Mouse (Mus musculus) stomach, postnatal 0 days (tissue): ENCODE measurements around the gene Mapkapk3. TPM values are rescaled to one million over a fixed set of nuclear protein-coding genes. Genes with fewer than 3 reads are reported as not detected.

Experiments used
- ATAC-seq: fragments of 200-750 bp; cut with Nextera tagmentation; 2 replicates; pipeline ENCODE4 v1.8.0; 2017; ENCODE audit not compliant: low FRiP score, low TSS enrichment
- DNase-seq: peaks from one replicate; pipeline ENCODE4 v3.0.0-alpha.2; 2016; ENCODE audit warnings: low spot score
- H3K27ac ChIP-seq: fragments of 300-500 bp; sonication (generic); replicated peaks from 2 replicates; pipeline ENCODE4 v1.5.1; 2014; ENCODE audit warnings: mild to moderate bottlenecking, control low read depth
- H3K27me3 ChIP-seq: fragments of 300-500 bp; sonication (generic); 2 replicates; pipeline ENCODE4 v1.6.1; 2014; ENCODE audit warnings: low read length; ENCODE audit not compliant: control insufficient read depth, insufficient read depth
- H3K36me3 ChIP-seq: fragments of 300-500 bp; sonication (generic); 2 replicates; pipeline ENCODE4 v1.6.1; 2014; ENCODE audit warnings: low read length, mixed read lengths; ENCODE audit not compliant: control insufficient read depth, insufficient read depth
- H3K4me1 ChIP-seq: fragments of 300-500 bp; sonication (generic); replicated peaks from 2 replicates; pipeline ENCODE4 v1.6.1; 2014; ENCODE audit warnings: antibody characterized with exemption; ENCODE audit not compliant: control insufficient read depth, insufficient read depth
- H3K4me2 ChIP-seq: fragments of 300-500 bp; sonication (generic); replicated peaks from 2 replicates; pipeline ENCODE4 v1.6.1; 2014; ENCODE audit warnings: low read depth, mild to moderate bottlenecking, control low read depth, moderate library complexity
- H3K4me3 ChIP-seq: fragments of 300-500 bp; sonication (generic); 2 replicates; pipeline ENCODE4 v1.5.1; 2014; ENCODE audit warnings: low read depth, low read length, control low read depth
- H3K9ac ChIP-seq: fragments of 300-500 bp; sonication (generic); 2 replicates; pipeline ENCODE4 v1.6.1; 2014; ENCODE audit warnings: mild to moderate bottlenecking, low read length, control low read depth, mixed read lengths
- H3K9me3 ChIP-seq: fragments of 300-500 bp; sonication (generic); 2 replicates; pipeline ENCODE4 v1.6.1; 2016; ENCODE audit warnings: low read length; ENCODE audit not compliant: control insufficient read depth
- CTCF ChIP-seq: IDR thresholded peaks from 2 replicates; pipeline ENCODE4 v1.5.1; 2016; ENCODE audit warnings: antibody characterized with exemption, low read depth, mild to moderate bottlenecking, moderate library complexity
- EP300 ChIP-seq: optimal IDR thresholded peaks from 2 replicates; pipeline ENCODE3; 2016; ENCODE audit warnings: antibody characterized with exemption
- WGBS: fragments of 180-500 bp; shearing (Covaris S2); extraction: QIAGEN DNeasy Blood & Tissue Kit; methylation state at CpG from one replicate; pipeline ENCODE4 v1.1.7; 2014; 5-methylcytosine and 5-hydroxymethylcytosine counted together
- polyA plus RNA-seq: library from polyadenylated mRNA; unstranded; fragments of >200 nt; fragmentation: Nextera tagmentation; extraction: Ambion mirVana; gene quantifications from 2 replicates; pipeline ENCODE4 v1.2.1, GENCODE M21; 2015

The Mapkapk3 gene
- polyA plus RNA-seq, 1 experiment from 2014 or later = 32.0 TPM

GRCm38 (mm10) chr9:107298059-107298780 is 8.5 kb upstream of the Mapkapk3 start:
- ATAC-seq (no peak), DNase-seq (peak; percentile 55)
- H3K4me1 ChIP-seq = peaks cover 8% of the 10 kb centered on the region; the same call in 1 of the 2 replicates
- H3K27ac ChIP-seq = peak overlapping the region; percentile 96
- TF ChIP-seq EP300 (no peak), CTCF (no peak)
- H3K9me3 ChIP-seq = no peaks in the 10 kb centered on the region
- peak overlapping the region; percentile 74 for H3K4me2 ChIP-seq
- H3K9ac ChIP-seq = peak overlapping the region; percentile 84; the same call in 1 of the 2 replicates
- WGBS = 45% methylated on average over 8 of the region's 8 CpGs
- H3K27me3 ChIP-seq = no peaks in the 10 kb centered on the region
- peak overlapping the region; percentile 78 for H3K4me3 ChIP-seq
- peaks cover 28% of the 10 kb centered on the region for H3K36me3 ChIP-seq

GRCm38 (mm10) chr9:107297658-107298057 is 8.0 kb upstream of the Mapkapk3 start:
- Histone ChIP-seq H3K9me3 (no peaks in the 10 kb centered on the region), H3K9ac (peak overlapping the region; percentile 84), H3K27ac (peak overlapping the region; percentile 96), H3K4me2 (peak overlapping the region; percentile 74), H3K4me3 (peak overlapping the region; percentile 78), H3K27me3 (no peaks in the 10 kb centered on the region), H3K36me3 (peaks cover 28% of the 10 kb centered on the region), H3K4me1 (peaks cover 8% of the 10 kb centered on the region; the same call in 1 of the 2 replicates)
- WGBS = 46% methylated on average over 4 of the region's 4 CpGs
- no peak for ATAC-seq
- no peak for DNase-seq
- TF ChIP-seq EP300 = no peak
- no peak for TF ChIP-seq CTCF

- peak; percentile 10 for ATAC-seq
- 3% methylated on average over 16 of the region's 16 CpGs for WGBS
- DNase-seq = no peak
- Histone ChIP-seq H3K4me3 (peak overlapping the region; percentile 78), H3K4me2 (peak overlapping the region; percentile 74), H3K27ac (peak overlapping the region; percentile 96), H3K9me3 (no peaks in the 10 kb centered on the region), H3K36me3 (peaks cover 22% of the 10 kb centered on the region), H3K27me3 (no peaks in the 10 kb centered on the region), H3K9ac (peak overlapping the region; percentile 84), H3K4me1 (peaks cover 8% of the 10 kb centered on the region; the same call in 1 of the 2 replicates)
- no peak for TF ChIP-seq CTCF
Observed at GRCm38 (mm10) chr9:107297059-107297458, 7.4 kb upstream of the Mapkapk3 start.

- TF ChIP-seq CTCF (no peak), EP300 (peak; percentile 96)
- under 1% methylated on average over 31 of the region's 31 CpGs for WGBS
Observed at GRCm38 (mm10) chr9:107296501-107296965, 6.9 kb upstream of the Mapkapk3 start.

GRCm38 (mm10) chr9:107296041-107296440 is 6.4 kb upstream of the Mapkapk3 start:
- Histone ChIP-seq H3K9me3 (no peaks in the 10 kb centered on the region), H3K4me1 (peaks cover 8% of the 10 kb centered on the region; the same call in 1 of the 2 replicates), H3K4me2 (peak overlapping the region; percentile 74), H3K27ac (peak overlapping the region; percentile 96), H3K27me3 (no peaks in the 10 kb centered on the region), H3K36me3 (peaks cover 13% of the 10 kb centered on the region), H3K9ac (peak overlapping the region; percentile 57), H3K4me3 (peak overlapping the region; percentile 78)
- TF ChIP-seq EP300 (no peak), CTCF (no peak)
- under 1% methylated on average over 14 of the region's 14 CpGs for WGBS
- ATAC-seq = peak; percentile 24
- DNase-seq = no peak

More at GRCm38 (mm10) chr9:107296501-107296965, 6.9 kb upstream of the Mapkapk3 start:
- DNase-seq (peak; percentile 95), ATAC-seq (peak; percentile 94)
- Histone ChIP-seq H3K4me2 (peak overlapping the region; percentile 74), H3K9me3 (no peaks in the 10 kb centered on the region), H3K9ac (peak overlapping the region; percentile 84), H3K27me3 (no peaks in the 10 kb centered on the region), H3K4me1 (peaks cover 8% of the 10 kb centered on the region; the same call in 1 of the 2 replicates), H3K4me3 (peak overlapping the region; percentile 78), H3K36me3 (peaks cover 17% of the 10 kb centered on the region), H3K27ac (peak overlapping the region; percentile 96)

GRCm38 (mm10) chr9:107296016-107296040 is 6.2 kb upstream of the Mapkapk3 start, which contains the start of gene Cish:
Gene Cish (plus strand): TSS chr9:107296026.
- Histone ChIP-seq H3K4me3 (peak within 1 kb of the TSS; percentile 78), H3K4me1 (peaks cover 8% of the 10 kb centered on the region; the same call in 1 of the 2 replicates), H3K36me3 (peaks cover 11% of the 10 kb centered on the region), H3K27me3 (no peaks in the 10 kb centered on the region), H3K4me2 (peak within 1 kb of the TSS; percentile 74), H3K27ac (peak within 1 kb of the TSS; percentile 96), H3K9ac (peak within 1 kb of the TSS; percentile 84), H3K9me3 (no peaks in the 10 kb centered on the region)
- no peak for ATAC-seq
- no peak for DNase-seq
- TF ChIP-seq CTCF = no peak
- no peak for TF ChIP-seq EP300
